Mouse (Mus musculus): ENCODE data around the gene Gmppb. TPM values are rescaled to one million over a fixed set of nuclear protein-coding genes. Genes with fewer than 3 reads are reported as not detected.

Gene Gmppb
- polyA plus RNA-seq, 1 experiment from 2014 or later, result 21.2 TPM

DNA sequence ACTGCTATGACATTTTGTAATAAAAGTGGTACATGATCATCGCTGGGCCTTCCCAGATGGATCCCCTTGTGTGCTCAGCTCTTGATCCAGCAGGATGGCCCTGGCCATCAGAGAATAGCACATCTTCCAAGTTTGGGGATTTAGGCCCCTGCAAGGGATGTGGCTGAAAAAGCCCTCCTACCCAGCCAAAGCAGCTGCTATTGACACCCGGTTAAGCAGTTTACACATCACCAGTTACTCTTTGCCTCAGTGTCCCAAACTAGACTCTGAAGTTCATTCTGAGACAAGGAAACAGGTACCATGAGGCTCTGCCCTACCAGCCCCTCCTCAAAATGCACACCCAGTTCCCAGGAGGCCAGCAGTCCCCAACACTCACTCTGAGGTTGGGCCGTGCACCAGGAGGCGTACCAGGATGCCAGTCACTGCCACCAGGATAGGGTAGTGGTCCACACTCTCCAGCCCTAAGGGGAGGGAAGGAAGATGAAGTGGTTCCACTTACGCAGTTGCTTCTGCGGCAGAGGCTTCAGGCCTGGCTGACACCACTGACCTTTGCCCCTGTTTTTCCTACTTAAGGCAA, 6.7 kb downstream of the Gmppb start:
- no peak overlapping the region for H3K9ac ChIP-seq (replicated peaks; ENCODE audit: low read depth, low read length)
- 89% methylated on average over 6 of the region's 6 CpGs for WGBS
- ATAC-seq, result no peak

DNA sequence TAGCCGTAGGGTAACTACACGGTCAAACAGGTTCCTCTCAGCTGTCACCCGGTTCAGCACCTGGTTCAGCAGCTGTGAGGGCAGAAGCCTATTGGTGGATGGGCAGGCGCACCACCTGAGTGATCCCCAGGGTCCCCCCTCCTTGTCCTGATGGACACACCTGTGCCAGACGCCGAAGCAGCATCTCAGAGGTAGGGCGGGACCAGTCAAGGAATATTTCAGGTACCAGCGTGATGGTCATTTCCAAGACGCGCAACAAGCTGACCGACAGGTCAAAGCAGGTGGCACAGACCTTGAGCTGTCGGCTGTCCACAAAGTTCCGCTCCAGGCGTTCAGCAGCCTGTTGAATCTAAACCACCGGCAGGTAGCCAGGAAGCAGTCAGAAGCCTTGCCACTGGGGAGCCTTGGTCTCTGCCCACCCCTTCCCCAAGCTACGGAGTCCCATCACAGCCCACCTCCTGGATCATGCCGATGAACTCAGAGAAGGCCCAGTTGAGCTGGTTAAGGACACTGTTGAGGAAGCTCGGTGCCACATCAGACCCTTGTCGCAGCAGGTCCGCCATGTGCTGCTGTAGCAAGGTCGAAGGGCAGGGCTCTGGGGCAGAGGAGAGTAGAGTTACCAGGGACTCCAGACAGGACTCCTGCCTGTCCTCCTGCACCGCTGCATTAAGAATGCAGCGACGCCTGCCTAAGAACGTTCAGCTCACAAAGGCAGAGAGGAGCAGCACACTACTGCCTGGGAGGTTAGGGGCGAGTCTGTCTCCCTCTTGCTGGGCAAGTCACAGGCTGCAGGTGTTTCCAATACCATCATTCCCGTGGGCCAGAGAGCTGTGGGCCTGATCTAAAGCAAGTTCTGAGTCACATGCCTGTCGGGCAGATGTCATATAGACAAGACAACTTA, 7.6 kb downstream of the Gmppb start:
- Histone ChIP-seq H3K4me1 (replicated peaks; ENCODE audit: control insufficient read depth, insufficient read depth, low read length) (peaks cover 3% of the 10 kb centered on the region; the same call in 1 of the 2 replicates), H3K9me3 (ENCODE audit: control insufficient read depth, low read length) (no peaks in the 10 kb centered on the region), H3K27ac (ENCODE audit: low read length) (no peak overlapping the region), H3K4me2 (ENCODE audit: low read length) (no peak overlapping the region), H3K9ac (replicated peaks; ENCODE audit: low read depth, low read length) (no peak overlapping the region), H3K36me3 (ENCODE audit: control insufficient read depth, insufficient read depth) (peaks cover 14% of the 10 kb centered on the region), H3K27me3 (replicated peaks; ENCODE audit: control insufficient read depth, insufficient read depth, low read length) (no peaks in the 10 kb centered on the region), H3K4me3 (replicated peaks; ENCODE audit: low read length) (no peak overlapping the region)
- no peak for ATAC-seq
- 83% methylated on average over 28 of the region's 28 CpGs for WGBS

More for the DNA sequence above, 6.7 kb downstream of the Gmppb start:
- Histone ChIP-seq H3K9me3 (ENCODE audit: control insufficient read depth, low read length) (no peaks in the 10 kb centered on the region), H3K4me2 (ENCODE audit: low read length) (no peak overlapping the region), H3K4me1 (replicated peaks; ENCODE audit: control insufficient read depth, insufficient read depth, low read length) (peaks cover 3% of the 10 kb centered on the region; the same call in 1 of the 2 replicates), H3K4me3 (replicated peaks; ENCODE audit: low read length) (no peak overlapping the region), H3K27ac (ENCODE audit: low read length) (no peak overlapping the region), H3K27me3 (replicated peaks; ENCODE audit: control insufficient read depth, insufficient read depth, low read length) (no peaks in the 10 kb centered on the region), H3K36me3 (ENCODE audit: control insufficient read depth, insufficient read depth) (peaks cover 20% of the 10 kb centered on the region)

DNA sequence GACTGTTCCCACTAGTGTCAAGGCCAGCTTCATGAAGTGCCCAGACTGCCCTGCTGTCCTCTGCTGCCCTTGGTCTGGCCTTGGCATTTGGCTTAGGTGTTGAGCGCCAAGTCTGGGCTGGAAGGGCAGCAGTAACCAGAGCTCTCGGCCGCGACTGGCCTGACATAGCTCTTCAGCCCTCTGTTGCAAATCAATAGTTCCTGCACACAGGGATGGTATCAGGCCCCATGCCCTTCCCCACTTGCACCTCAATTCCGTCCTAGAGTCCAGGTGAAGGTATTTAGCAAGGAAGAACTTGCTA, 8.2 kb downstream of the Gmppb start:
- H3K36me3 ChIP-seq (ENCODE audit: control insufficient read depth, insufficient read depth), result peaks cover 14% of the 10 kb centered on the region
- H3K4me1 ChIP-seq (replicated peaks; ENCODE audit: control insufficient read depth, insufficient read depth, low read length), result peaks cover 3% of the 10 kb centered on the region; the same call in 1 of the 2 replicates
- 92% methylated on average over 5 of the region's 5 CpGs for WGBS
- no peak overlapping the region for H3K4me2 ChIP-seq (ENCODE audit: low read length)
- no peak overlapping the region for H3K4me3 ChIP-seq (replicated peaks; ENCODE audit: low read length)
- no peak overlapping the region for H3K9ac ChIP-seq (replicated peaks; ENCODE audit: low read depth, low read length)
- no peaks in the 10 kb centered on the region for H3K9me3 ChIP-seq (ENCODE audit: control insufficient read depth, low read length)
- ATAC-seq, result no peak
- no peak overlapping the region for H3K27ac ChIP-seq (ENCODE audit: low read length)
- H3K27me3 ChIP-seq (replicated peaks; ENCODE audit: control insufficient read depth, insufficient read depth, low read length), result no peaks in the 10 kb centered on the region

DNA sequence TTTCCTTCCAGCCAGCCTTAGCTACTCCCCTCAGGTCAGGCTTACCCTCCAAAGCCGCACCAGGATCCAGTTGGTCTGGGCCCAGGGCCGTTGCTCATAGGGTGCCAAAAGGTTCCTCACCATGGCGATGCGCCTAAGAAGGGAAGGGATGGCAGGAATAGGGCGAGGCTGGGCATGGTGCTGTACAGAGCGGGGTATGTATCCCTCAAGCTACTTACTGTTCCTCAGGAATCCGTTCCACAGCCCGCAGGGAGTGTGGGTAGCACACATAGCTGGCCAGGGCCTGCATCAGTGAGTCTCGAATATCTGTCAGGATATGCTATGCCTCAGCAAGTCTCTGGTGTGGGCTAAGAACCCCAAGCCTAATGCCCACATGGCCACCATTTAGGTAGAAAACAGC, 9.2 kb downstream of the Gmppb start:
- H3K9me3 ChIP-seq (ENCODE audit: control insufficient read depth, low read length), result no peaks in the 10 kb centered on the region
- peaks cover 14% of the 10 kb centered on the region for H3K36me3 ChIP-seq (ENCODE audit: control insufficient read depth, insufficient read depth)
- WGBS, result 93% methylated on average over 9 of the region's 9 CpGs
- H3K27ac ChIP-seq (ENCODE audit: low read length), result no peak overlapping the region
- H3K4me2 ChIP-seq (ENCODE audit: low read length), result no peak overlapping the region
- ATAC-seq, result no peak
- H3K9ac ChIP-seq (replicated peaks; ENCODE audit: low read depth, low read length), result no peak overlapping the region
- H3K4me1 ChIP-seq (replicated peaks; ENCODE audit: control insufficient read depth, insufficient read depth, low read length), result no peaks in the 10 kb centered on the region
- no peak overlapping the region for H3K4me3 ChIP-seq (replicated peaks; ENCODE audit: low read length)
- H3K27me3 ChIP-seq (replicated peaks; ENCODE audit: control insufficient read depth, insufficient read depth, low read length), result no peaks in the 10 kb centered on the region

DNA sequence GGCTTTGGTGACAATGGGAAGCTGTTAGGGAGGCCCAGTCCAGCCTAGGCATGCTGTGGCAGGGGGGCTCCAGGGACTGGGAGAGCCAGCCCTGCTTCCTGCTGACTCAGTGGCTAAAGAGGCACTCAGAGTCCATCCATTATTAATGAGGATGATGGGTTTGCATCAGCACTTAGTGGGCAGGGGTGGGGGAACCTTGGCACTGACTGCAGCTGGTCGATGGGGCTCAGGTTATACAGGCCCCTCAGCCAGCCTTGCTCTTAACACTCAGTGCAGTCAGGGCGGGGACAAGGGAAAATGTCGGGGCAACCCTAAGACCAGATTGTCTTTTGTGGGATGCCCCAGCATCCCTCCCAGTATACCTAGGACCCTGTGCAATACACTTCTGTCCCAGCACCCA, 13.1 kb downstream of the Gmppb start:
- Histone ChIP-seq H3K27me3 (replicated peaks; ENCODE audit: control insufficient read depth, insufficient read depth, low read length) (no peaks in the 10 kb centered on the region), H3K9me3 (ENCODE audit: control insufficient read depth, low read length) (no peaks in the 10 kb centered on the region), H3K4me1 (replicated peaks; ENCODE audit: control insufficient read depth, insufficient read depth, low read length) (no peaks in the 10 kb centered on the region), H3K27ac (ENCODE audit: low read length) (no peak overlapping the region), H3K4me2 (ENCODE audit: low read length) (no peak overlapping the region), H3K36me3 (ENCODE audit: control insufficient read depth, insufficient read depth) (peaks cover 7% of the 10 kb centered on the region), H3K4me3 (replicated peaks; ENCODE audit: low read length) (no peak overlapping the region), H3K9ac (replicated peaks; ENCODE audit: low read depth, low read length) (no peak overlapping the region)
- no peak for ATAC-seq
- 91% methylated on average over 3 of the region's 3 CpGs for WGBS

DNA sequence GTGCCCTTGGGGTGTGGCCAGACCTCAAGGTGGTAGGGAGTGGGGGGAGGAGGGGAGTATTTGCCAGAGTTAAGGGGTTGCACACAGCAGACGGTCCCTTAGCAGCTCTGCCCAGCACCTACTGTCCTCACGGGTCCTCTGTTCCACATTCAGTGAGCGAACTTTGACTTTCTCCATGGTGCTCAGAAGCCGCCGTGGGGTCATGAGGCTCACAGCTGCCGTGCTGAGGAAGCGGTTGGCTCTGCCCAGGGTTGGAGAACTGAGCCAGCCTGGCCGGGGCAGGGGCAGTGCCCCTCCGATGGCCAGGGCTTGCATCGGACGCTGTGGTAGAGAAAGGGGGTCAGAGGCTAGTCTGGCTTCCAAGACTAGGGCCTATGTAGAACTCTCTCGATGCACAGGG, 14.3 kb downstream of the Gmppb start:
- Histone ChIP-seq H3K4me1 (replicated peaks; ENCODE audit: control insufficient read depth, insufficient read depth, low read length) (no peaks in the 10 kb centered on the region), H3K27me3 (replicated peaks; ENCODE audit: control insufficient read depth, insufficient read depth, low read length) (no peaks in the 10 kb centered on the region), H3K27ac (ENCODE audit: low read length) (no peak overlapping the region), H3K4me2 (ENCODE audit: low read length) (no peak overlapping the region), H3K4me3 (replicated peaks; ENCODE audit: low read length) (no peak overlapping the region), H3K36me3 (ENCODE audit: control insufficient read depth, insufficient read depth) (peaks cover 5% of the 10 kb centered on the region; the same call in 1 of the 2 replicates), H3K9ac (replicated peaks; ENCODE audit: low read depth, low read length) (no peak overlapping the region), H3K9me3 (ENCODE audit: control insufficient read depth, low read length) (no peaks in the 10 kb centered on the region)
- 90% methylated on average over 12 of the region's 12 CpGs for WGBS
- ATAC-seq, result no peak

DNA sequence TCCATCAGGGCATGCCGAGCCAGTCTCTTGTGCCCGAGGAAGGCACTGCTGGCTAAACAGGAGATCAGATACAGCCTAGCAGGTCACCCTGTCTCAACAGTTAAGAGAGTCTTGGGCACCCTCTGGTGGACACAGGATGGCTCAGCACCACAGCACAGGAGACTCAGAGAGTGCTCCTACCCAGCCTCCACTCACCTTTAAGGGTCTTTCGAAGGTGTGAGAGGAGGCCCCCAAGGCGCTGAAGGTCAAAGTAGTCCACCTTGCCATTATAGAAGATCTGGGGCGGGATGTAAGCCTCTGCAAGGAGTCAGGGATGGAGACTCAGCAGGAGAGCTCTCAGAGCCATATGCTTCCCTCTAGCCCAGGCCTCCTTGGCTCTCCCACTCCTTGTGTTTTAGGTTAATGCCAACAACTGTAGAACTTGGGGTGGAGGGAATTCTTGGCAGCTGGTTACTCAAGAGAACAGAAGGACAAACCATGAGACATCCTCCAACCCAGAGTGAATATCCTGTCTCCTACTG, 16.5 kb downstream of the Gmppb start:
- Histone ChIP-seq H3K4me3 (replicated peaks; ENCODE audit: low read length) (no peak overlapping the region), H3K4me2 (ENCODE audit: low read length) (no peak overlapping the region), H3K27ac (ENCODE audit: low read length) (no peak overlapping the region), H3K9ac (replicated peaks; ENCODE audit: low read depth, low read length) (no peak overlapping the region), H3K4me1 (replicated peaks; ENCODE audit: control insufficient read depth, insufficient read depth, low read length) (no peaks in the 10 kb centered on the region), H3K9me3 (ENCODE audit: control insufficient read depth, low read length) (no peaks in the 10 kb centered on the region), H3K36me3 (ENCODE audit: control insufficient read depth, insufficient read depth) (no peaks in the 10 kb centered on the region), H3K27me3 (replicated peaks; ENCODE audit: control insufficient read depth, insufficient read depth, low read length) (no peaks in the 10 kb centered on the region)
- peak; percentile 50; the same call in 1 of the 2 replicates for ATAC-seq
- WGBS, result 50% methylated on average over 5 of the region's 5 CpGs

DNA sequence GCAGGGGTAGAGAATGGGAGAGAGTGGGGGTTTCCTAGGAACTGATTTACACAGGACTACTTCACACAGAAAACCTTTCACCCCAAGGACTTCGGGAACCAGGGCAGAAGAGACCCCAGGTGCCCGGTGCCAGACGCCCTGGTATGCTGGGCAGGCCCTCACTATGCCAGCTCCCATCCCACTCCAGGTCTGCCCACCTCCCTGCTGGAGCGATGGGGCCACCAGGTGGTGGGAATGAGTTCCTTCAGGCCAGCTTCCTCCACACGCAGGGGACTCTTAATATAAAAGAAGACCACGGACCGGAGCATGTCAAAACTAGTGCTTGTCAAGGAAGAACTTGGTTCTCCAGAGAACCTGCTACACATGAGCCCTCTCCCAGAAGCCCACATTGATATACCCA, 18.2 kb downstream of the Gmppb start:
- no peaks in the 10 kb centered on the region for H3K36me3 ChIP-seq (ENCODE audit: control insufficient read depth, insufficient read depth)
- ATAC-seq, result no peak

DNA sequence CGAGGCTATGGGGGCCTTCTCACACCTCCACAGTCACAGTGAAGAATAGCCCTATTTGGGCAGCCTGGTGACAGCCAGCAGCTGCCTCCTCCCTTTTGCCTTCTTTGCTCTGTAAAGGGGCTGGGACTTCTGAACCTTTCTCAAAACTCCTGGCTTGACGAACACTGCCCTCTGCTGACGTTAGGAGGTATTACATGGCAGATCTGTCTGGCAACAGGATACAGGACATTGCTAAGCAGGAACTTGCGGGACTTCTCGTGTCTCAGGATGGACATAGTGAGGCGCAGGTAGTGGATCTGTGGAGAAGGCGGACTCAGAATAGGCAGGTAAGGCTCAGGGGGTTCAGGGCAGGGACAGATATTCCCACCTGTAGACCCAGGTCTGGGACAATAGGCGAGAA, 18.9 kb downstream of the Gmppb start:
- ATAC-seq, result peak; percentile 44; the same call in 1 of the 2 replicates
- Histone ChIP-seq H3K9me3 (ENCODE audit: control insufficient read depth, low read length) (no peaks in the 10 kb centered on the region), H3K4me2 (ENCODE audit: low read length) (no peak overlapping the region), H3K4me1 (replicated peaks; ENCODE audit: control insufficient read depth, insufficient read depth, low read length) (no peaks in the 10 kb centered on the region), H3K36me3 (ENCODE audit: control insufficient read depth, insufficient read depth) (no peaks in the 10 kb centered on the region), H3K9ac (replicated peaks; ENCODE audit: low read depth, low read length) (no peak overlapping the region), H3K4me3 (replicated peaks; ENCODE audit: low read length) (no peak overlapping the region), H3K27me3 (replicated peaks; ENCODE audit: control insufficient read depth, insufficient read depth, low read length) (no peaks in the 10 kb centered on the region), H3K27ac (ENCODE audit: low read length) (no peak overlapping the region)
- 17% methylated on average over 8 of the region's 8 CpGs for WGBS

More for the DNA sequence above, 18.2 kb downstream of the Gmppb start:
- H3K4me3 ChIP-seq (replicated peaks; ENCODE audit: low read length), result no peak overlapping the region
- H3K27me3 ChIP-seq (replicated peaks; ENCODE audit: control insufficient read depth, insufficient read depth, low read length), result no peaks in the 10 kb centered on the region
- H3K27ac ChIP-seq (ENCODE audit: low read length), result no peak overlapping the region
- H3K9me3 ChIP-seq (ENCODE audit: control insufficient read depth, low read length), result no peaks in the 10 kb centered on the region
- H3K4me2 ChIP-seq (ENCODE audit: low read length), result no peak overlapping the region
- 77% methylated on average over 7 of the region's 7 CpGs for WGBS
- no peak overlapping the region for H3K9ac ChIP-seq (replicated peaks; ENCODE audit: low read depth, low read length)
- no peaks in the 10 kb centered on the region for H3K4me1 ChIP-seq (replicated peaks; ENCODE audit: control insufficient read depth, insufficient read depth, low read length)
